Mouse (Mus musculus) embryonic fibroblast, embryonic 13.5 days (primary cell): ENCODE measurements at regions not wholly inside any gene's neighbourhood (a gene's known extent, or its start where the extent isn't known, plus 50 kb on each side); places are given as distances from the start of the nearest gene placed in this dataset.

Experiments used
- CTCF ChIP-seq: IDR thresholded peaks from 2 replicates; pipeline ENCODE4 v1.5.1; 2011; ENCODE audit warnings: mild to moderate bottlenecking, control low read depth, low read length, moderate library complexity, borderline replicate concordance; ENCODE audit not compliant: insufficient read depth
- POLR2A ChIP-seq: IDR thresholded peaks from 2 replicates; pipeline ENCODE4 v1.6.1; 2011; ENCODE audit warnings: low read depth, mild to moderate bottlenecking, control low read depth, low read length, moderate library complexity

DNA sequence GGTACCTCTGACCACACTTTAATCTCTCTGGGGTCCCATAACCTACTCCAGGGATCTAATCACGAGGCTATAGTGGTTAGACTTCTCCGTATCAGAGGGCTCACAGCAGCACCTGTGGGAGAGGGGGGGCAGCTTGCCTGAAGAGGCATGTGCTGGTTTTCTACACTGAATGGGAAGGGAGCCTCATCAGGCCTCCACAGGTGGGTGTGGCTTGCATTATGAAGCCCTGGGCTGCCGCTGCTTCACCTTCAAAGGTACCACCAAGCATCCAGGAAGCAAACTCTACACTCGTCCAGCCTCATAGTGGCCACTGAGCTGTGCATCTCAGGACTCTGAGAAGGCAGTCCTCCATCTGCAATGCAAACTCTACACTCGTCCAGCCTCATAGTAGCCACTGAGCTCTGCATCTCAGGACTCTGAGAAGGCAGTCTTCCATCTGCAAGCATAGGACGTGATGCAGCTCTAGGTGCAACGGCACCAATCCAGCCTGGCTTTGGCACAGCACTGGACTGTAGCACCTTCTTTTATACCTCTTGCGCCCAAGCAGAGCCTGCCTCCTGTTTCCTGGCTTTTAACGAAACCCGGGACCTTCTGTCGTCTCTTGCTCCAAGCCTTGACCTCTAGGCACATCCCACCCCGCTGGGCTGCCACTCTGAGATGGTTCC is 110.5 kb upstream of the Parp11 start:
- TF ChIP-seq POLR2A (no peak), CTCF (no peak)
